Mouse (Mus musculus): ENCODE data around the gene Dalrd3.
"Not testable (repeated sequence)": the region's sequence is repeated elsewhere in the genome, so short reads cannot be mapped to it uniquely, and the experiment has no call there.

The Dalrd3 gene

DNA sequence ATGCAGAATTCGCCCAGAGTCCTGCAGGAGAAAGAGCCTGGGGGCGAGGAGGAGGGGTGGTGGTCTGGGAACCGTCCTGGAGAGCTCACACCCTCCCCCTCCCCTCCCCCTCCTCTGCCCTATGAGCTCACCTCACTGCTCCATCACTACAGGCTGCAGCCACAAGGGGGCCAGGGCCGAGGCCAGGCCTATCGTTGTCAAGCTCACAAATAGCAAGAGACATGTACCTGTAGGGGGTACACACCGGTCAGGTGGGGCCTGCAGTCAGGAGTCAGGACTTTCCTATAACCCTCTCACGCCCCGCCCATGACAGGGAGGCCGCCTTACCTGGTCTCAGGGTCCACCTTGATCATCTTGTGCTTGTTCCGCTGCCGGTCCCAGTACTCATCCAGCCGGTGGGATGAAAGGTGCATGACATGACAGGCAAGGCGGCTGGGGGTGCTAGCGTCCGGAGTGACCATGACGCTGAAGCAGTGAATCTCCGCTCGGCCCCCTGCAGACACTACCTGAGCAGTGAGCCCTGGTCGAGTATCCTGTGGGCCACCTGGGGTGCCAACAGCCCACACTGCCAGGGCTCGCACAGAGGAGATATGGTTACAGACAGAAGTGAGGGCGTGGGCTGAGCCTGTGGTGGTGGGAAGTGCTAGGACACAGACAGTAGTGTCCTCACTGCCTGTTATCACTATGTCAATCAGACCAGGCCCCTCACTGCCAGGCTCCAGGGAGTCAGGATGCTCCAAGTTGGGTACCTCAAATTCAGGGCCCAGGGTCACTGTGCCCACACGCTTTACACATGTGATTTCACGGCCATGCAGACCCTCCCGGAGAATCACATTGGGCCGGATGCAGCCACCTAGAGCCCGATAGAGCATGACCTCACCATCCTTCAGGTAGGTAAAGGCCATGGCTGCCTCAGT, 4.3 kb downstream of the Dalrd3 start:
- DNase-seq (ENCODE audit: low read depth) = peak; percentile 76

DNA sequence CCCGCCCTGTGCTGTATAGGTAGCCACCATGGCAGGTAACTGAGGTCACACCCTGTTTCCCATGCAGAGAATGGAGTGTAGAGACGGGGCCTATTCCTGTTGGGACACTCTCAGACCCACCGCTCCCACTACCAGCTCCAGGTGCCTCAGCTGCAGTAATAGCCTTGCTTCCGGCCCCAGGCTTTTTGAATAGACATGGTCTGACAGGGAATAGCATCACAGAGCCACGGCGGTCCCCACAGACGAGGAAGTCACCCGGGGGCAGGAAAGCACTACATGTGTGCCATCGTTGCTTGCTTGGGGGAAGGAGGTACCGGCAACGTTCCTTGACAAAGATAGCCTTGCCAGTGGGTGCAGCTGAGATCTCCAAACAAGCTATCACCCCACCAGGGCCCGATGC, 5.2 kb downstream of the Dalrd3 start:
- no peak for DNase-seq (ENCODE audit: low read depth)

DNA sequence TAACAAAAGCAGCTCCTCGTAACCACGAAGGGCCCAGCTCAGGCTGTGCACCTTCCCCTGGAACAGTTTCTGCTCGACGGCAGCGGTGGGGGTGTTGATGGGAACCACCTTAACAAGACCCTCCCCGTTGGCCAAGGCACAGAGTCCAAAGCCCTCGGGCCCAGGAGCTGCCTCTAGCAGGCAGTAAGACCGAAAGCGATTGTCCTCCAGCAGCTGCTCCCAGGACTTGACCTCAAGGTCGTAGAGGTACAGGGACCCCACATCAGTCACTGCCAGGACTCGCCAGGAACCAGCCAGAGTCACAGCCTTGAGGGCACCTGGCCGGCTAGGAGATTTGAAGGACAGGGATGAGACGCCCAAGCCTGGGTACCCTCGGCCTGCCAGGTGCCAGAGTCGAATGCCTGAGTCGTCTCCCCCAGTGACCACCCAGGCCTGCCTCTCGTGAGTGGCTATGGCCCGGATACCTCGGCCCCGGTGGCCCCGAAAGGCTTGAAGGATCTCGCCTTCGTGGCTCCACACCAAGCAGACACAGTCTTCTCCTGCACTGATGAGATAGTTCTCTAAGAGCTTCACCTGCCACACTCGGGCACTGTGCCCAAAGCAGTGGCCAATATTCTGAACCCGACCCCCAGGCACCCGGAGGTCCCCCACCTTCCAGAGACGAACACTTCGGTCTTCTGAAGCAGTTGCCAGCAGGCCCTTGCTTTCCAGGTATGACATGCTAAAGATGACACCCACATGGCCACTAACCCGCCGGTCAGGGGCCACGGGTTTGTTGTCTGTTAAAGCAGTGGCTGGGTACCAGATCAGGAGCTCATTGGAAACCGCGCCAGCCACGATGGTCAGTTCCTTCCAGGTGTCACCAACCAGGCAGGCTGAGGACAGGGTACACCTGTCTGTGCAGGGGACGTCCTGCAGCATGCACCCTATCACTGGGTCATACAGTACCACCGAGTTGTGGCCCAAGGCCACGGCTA, 5.9 kb downstream of the Dalrd3 start:
- DNase-seq (ENCODE audit: low read depth) = no peak

DNA sequence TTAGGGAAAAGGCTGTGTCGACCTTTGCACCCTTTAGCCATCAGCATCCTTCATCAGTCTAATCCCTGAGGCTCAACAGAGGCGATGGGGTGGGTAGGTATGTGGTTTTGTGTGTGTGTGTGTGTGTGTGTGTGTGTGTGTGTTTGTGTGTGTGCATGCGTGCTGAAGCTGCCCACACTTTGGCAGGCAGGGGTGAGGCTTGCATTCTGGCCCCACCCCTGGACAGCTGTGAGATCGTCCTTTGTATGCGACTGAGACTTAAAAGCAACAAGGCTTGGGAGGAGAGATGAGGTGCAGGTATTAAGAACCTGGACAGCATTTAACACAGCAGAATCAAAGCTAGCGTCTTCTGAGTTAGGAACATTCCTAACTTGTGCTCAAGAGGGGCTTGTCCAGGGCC, 7.3 kb downstream of the Dalrd3 start:
- DNase-seq (ENCODE audit: low read depth) = no peak

DNA sequence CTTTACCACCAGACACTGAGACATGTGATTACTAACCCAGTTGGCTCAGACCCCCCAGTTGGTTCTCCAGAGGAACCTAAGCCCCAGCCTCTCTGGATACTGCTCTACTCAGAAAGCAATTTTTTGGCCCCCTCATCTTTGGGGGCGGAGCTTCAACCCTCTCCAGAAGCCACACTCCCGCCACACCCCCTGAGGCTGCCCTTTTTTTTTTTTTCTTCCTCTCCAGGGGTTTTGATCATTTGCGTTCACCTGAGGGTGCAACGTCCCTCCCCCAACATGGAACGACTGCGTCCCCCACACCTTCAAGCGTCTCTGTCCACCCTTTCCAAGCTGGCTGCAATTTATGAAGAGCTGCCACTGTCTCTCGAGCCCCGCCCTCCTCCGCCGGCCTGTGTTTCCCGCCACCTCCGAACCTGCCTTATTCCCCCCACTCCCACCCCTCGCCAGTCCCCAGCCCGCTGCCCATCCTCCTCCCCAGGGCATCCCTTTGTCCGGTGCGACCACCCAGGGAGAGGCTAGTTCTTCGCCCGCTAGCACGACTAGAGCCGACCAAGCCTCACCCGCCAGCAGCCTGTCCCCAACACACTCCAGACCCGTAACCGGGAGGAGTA, 8.4 kb downstream of the Dalrd3 start:
- DNase-seq (ENCODE audit: low read depth) = peak; percentile 77

DNA sequence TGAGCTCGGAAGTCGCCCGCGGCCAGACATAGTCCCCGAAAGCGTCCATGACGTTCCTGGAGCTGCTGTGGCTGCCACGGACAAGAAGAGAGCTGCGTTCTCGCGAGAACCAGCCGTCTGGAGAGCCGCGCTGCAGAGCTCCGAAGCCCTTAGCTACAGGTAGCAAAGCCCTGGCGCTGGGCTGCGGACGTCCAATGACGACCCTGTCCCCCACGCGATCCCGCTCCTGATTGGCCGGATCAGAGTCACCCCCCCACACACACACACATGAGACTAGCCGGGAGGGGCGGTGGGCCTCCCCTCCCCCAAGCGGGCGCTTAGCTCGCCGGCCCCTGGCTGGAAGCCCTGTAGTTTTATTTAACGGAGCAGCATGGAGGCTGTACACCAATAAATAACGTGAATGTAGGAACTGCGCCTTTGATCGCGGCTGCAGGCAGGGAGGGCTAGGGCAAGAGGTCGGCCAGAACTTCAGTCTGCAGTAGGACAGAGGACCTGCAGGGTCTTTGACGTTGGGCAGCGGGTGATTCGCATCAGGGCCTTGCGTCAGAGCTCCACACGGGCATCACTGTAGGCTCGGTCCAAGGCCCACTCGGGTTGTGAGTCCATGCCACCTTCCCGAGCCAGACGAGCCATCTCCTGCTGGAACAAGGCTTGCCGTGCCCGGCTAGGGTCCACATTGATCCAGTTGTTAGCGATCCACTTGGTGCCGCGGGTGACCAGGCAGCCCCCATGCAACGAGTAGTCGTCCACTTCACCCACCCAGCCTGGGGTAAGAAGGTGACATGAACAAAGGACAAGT, 9.1 kb downstream of the Dalrd3 start, which contains the start of gene Wdr6:
Wdr6 (minus strand) TSS at position 195 of the 799 bp plus-strand sequence.
- DNase-seq (ENCODE audit: low read depth) = peak; percentile 95

DNA sequence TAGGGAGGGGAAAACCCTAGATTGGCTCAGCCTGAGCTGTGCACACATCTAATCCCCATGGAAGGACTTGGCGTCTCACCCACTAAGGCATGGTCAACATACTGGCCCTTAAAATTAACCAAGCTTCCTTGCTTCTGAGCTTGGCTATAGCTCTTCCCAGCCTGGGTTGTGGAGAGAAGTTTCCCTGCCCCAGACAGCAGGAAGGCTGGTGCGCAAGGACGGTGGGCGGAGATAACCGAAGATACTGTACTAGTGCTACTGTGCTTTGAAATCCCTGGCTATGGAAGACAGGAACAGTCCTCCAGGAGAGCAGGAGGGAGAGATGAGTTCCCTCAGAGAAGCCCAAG, 9.6 kb downstream of the Dalrd3 start:
- peak; percentile 26 for DNase-seq (ENCODE audit: low read depth)

DNA sequence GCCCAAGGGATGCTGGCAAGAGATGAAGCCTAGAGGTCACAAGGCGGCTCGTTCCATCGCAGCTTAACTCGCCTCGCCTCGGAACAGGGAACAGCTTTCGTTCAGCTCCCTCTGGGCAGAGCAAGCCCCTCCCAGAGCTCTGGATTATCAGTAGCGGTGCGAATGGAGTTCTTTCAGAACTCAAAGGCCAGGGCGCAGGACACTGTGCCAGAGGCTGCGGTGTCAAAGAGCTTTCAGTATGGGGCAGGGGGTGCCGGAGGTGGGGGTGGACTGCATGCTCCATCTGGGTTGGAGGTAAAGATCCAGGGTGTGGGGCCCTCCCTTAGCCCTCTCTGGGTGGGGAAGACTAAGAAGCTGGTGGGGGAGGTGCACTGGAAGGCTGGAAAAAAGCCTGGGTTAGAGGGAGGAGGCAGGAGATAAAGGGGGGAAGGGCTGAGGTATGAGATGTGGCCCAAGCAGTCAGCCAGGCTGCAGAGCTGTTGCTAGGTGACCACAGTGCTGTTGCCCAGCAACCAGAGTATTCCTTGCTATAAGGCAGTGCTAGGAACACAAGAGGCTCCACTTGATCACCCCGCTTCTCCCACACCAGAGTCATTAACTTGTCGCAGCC, 18.0 kb downstream of the Dalrd3 start:
- peak; percentile 77 for DNase-seq (ENCODE audit: low read depth)

DNA sequence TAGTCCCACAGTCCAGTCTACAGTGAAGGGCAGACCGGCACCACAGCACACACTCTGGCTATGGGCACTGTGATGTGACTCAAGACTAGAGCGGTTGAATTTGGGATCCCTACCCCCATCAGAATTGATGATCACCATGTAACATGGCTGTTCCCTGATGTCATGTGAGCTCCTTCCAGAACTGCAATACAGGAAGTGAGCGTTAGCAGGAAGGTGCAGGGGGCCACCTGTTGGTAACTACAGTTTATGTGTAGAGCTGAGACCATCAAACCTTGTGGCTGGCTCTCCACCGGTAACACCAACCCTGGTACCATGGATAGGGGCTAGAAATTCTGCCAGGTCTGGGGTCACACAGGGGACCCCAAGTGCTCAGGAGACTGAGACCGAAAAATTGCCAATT, 19.5 kb downstream of the Dalrd3 start:
- DNase-seq (ENCODE audit: low read depth) = peak; percentile 29

DNA sequence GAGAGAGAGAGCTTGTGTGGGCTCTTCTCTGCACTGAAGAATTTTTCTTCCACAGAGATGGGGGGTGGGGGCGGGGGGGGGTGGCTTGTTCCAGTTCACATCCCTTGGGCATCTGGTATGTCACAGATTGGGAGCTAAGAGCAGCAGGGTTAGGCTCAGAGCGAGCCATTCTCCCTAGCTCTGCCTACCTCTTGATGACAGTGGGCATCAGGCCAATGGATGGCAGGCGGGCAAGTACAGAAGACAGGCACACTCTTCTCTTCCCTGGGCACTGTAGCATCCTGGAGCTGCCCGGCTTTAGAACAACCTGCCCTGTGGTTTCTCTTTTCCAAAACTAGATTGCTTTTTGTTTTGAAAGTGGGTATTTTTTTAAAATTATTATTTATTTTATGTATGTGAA, 21.8 kb downstream of the Dalrd3 start:
- DNase-seq (ENCODE audit: low read depth) = no peak

DNA sequence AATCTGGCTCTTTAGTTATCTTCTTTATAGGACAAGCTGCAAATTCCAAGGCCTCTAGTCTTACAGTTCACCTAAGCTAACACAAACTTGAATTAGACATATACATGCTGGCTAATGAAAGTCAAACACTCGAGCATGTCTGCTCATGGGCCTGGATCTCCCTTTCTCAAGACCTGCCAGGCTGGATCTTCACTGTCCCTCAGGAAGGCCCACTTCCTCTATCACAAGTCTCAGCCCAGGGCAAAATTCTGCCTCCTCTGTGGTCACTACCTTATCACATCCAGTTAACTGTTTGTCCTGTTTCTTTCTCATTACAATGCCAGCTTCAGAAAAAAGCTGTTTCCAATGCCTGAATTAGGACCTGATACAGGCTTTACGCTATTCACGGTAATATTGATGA, 24.7 kb downstream of the Dalrd3 start:
- DNase-seq (ENCODE audit: low read depth) = no peak

DNA sequence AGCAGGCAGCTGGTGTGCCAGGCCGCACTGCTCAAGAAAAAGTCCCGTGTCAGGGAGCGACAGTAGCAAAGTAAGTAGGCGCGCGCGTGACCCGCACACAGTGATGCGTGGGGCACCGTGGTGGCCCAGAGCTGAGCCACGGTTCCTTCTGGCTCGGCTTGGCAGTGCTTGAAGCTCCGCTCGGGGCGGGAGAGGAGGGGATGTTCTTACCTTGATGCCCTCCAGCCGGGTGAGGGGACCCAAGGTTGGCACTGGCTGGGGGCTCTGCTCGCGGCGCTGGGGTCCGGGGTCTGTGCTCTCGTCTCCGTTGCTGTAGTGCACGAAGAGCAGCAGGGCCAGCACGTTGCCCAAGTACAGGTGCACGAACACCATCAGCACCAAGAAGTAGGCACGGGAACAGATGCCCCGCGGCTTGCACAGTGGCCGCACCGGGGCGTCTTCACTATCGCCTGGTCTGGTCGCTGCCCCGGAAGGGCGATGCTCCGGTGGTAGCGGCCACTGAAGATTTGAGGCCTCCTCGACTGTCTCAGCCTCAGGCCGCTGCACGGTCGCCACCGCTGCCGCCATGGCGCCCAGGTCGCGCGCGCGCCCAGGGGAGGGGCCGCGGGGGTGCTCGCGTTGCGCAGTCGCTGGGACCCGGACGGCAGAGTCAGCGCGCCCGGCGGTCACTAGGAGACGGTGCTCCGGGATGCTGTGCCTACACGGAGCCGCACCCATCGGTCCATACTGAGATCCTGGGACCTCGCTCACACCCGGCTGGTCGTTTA, 27.5 kb downstream of the Dalrd3 start, which contains the start of gene P4htm:
P4htm (minus strand) TSS at position 670 of the 767 bp plus-strand sequence.
- DNase-seq (ENCODE audit: low read depth) = peak; percentile 63

DNA sequence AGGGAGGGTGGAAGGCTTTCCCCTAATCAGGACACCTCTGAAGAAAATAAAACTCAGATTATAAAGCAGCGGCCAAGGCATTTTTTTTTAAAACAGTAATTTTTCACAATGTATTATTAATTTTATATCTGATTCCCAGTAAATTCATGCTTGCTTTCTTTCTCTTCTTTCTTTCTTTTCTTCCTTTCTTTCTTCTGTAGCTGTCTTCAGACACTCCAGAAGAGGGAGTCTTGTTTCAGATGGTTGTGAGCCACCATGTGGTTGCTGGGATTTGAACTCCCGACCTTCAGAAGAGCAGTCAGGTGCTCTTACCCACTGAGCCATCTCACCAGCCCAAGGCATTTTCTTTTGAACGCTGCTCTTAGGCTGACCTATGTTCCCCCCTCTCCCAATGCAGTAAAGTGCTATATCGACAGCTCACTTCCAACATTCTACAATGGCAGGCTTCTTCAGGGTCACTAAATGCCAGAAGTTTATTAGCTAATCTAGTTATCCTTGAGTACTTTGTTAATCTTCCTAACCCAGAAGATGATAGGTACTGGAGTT, 29.4 kb downstream of the Dalrd3 start:
- DNase-seq (ENCODE audit: low read depth) = no peak

DNA sequence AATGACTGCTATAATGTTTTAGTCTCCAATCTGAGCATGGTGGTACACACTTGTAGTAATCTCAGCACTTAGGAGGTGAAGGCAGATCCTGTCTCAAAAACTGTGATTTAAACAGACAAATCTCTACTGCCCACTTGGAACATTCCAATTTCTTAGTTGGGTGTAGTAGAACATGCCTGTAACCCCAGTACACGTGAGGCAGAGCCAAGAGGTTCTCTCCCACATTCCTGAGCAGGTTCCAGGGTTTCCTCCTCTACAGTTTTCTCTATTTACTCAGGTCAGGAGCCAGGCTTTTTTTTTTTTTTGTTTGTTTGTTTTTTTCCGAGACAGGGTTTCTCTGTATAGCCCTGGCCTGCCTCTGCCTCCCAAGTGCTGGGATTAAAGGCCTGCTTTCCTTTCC, 30.3 kb downstream of the Dalrd3 start:
- peak; percentile 11 for DNase-seq (ENCODE audit: low read depth)

DNA sequence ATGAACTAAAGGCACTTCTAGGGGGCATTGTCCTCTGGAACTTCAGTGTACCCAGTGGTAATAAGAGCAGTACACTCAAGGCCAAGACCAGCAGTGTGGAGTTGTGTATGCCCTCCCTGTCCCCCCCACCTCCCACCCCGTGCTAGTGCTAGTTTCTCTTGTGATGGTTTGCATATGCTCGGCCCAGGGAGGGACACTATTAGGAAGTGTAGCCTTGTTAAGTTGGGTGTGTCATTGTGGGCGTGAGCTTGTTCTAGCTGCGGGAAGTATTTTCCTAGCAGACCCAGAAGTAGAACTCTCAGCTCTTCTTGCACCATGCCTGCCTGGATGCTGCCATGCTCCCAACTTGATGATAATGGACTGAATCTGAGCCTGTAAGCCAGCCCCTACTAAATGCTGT, 32.3 kb downstream of the Dalrd3 start:
- DNase-seq (ENCODE audit: low read depth) = no peak

DNA sequence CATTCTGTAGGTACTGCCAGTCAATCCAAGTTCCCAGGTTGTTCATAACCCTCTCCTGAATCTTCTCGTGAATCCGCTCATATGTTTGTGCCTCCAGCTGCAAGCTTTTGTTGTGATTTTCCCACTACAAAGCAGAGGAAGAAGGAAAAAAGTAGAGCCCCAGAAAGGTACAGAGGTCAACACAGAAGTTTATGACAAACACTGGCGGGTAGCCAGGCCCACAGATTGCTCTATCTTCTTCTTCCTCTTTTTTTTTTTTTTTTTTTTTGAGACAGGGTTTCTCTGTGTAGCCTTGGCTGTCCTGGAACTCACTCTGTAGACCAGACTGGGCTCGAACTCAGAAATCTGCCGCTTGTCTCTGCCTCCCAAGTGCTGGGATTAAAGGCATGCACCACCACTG, 38.2 kb downstream of the Dalrd3 start:
- DNase-seq (ENCODE audit: low read depth) = not testable (repeated sequence)

DNA sequence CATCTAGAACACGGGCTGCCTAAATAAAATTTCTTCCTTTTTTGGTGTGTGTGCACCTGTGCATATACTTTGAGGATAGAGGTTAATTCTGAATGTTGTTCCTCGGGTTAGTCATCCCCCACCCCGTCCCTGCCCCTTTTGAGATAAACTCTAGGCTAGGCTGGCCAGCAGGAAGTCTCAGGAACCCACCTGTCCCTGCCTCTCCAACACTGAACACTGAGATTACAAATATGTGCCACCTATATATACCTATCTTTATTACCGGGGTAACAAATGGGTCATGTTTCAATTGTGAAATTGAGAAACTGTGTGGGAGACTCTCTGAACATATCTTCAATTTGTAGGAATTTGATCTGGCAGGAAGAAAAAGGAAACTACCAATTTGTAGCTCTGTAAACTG, 39.2 kb downstream of the Dalrd3 start:
- no peak for DNase-seq (ENCODE audit: low read depth)

DNA sequence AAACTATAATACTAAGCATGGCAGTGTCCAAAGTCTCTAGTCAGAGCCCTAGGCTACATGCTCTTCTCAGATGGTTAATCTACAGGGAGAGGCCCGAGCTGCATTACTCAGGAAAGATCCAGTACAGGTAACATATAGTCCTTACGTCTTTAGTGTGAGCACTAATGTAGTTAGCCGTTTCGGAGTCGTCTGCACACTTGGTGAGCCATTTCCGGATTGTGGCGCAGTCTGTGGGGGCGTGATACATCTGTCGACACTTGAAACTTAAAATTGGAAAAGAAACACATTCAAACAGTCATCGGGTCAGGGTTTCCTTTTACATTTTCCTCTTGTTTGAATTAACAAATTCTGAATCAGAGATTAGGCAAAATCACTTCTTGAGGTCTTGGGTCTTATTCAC, 41.8 kb downstream of the Dalrd3 start:
- DNase-seq (ENCODE audit: low read depth) = no peak

DNA sequence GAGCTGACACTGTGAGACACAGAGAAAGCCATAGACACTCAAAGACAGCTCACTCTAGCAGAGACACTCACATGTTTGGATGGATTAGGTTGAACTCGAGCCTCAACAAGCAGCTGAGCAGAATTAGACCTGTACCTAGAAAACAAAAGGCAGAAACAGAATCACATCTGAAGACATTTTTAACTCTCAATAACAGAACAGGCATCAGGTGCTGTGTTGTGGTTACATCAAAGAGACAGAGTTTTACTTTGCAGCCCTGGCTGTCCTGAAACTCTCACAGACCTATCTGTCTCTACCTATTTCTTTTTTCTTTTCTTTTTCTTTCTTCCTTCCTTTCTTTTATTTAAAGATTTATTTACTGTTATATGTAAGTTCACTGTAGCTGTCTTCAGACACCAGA, 47.6 kb downstream of the Dalrd3 start:
- no peak for DNase-seq (ENCODE audit: low read depth)

Data from NIH3T3 (cell line).